Mouse (Mus musculus): ENCODE measurements around the gene Epha8. TPM values are rescaled to one million over a fixed set of nuclear protein-coding genes. Genes with fewer than 3 reads are reported as not detected.

The Epha8 gene
- polyA plus RNA-seq, 1 experiment = 0.15 TPM

- Histone ChIP-seq H3K36me3 (ENCODE audit: control insufficient read depth, insufficient read depth, low read length) (no peaks in the 10 kb centered on the region), H3K4me3 (ENCODE audit: low read depth, low read length) (no peak overlapping the region), H3K27ac (ENCODE audit: insufficient read depth, low read depth, low read length) (no peak overlapping the region), H3K4me1 (ENCODE audit: control insufficient read depth, insufficient read depth, insufficient read length, low read length) (no peaks in the 10 kb centered on the region), H3K27me3 (ENCODE audit: control insufficient read depth, insufficient read depth, low read length) (0 out of 2 replicates have a peak, but pooled peaks cover 5% of the 10 kb centered on the region)
- TF ChIP-seq CTCF (IDR thresholded peaks at IDR 0.05; ENCODE audit: extremely low read depth, insufficient read length, insufficient replicate concordance, low read depth, low read length) (no peak), POLR2A (IDR thresholded peaks at IDR 0.05; ENCODE audit: low read depth, low read length) (no peak)
- WGBS = 45% methylated on average over 9 of the region's 9 CpGs
These were observed 10.9 kb upstream of the Epha8 start for GRCm38 (mm10) chr4:136967511-136967910.

GRCm38 (mm10) chr4:136966493-136967390 is 10.1 kb upstream of the Epha8 start:
- Histone ChIP-seq H3K4me1 (ENCODE audit: control insufficient read depth, insufficient read depth, insufficient read length, low read length) (no peaks in the 10 kb centered on the region), H3K36me3 (ENCODE audit: control insufficient read depth, insufficient read depth, low read length) (no peaks in the 10 kb centered on the region), H3K27me3 (ENCODE audit: control insufficient read depth, insufficient read depth, low read length) (0 out of 2 replicates have a peak, but pooled peaks cover 5% of the 10 kb centered on the region), H3K27ac (ENCODE audit: insufficient read depth, low read depth, low read length) (no peak overlapping the region), H3K4me3 (ENCODE audit: low read depth, low read length) (no peak overlapping the region)
- 49% methylated on average over 16 of the region's 16 CpGs for WGBS
- TF ChIP-seq CTCF (IDR thresholded peaks at IDR 0.05; ENCODE audit: extremely low read depth, insufficient read length, insufficient replicate concordance, low read depth, low read length) = no peak

DNA sequence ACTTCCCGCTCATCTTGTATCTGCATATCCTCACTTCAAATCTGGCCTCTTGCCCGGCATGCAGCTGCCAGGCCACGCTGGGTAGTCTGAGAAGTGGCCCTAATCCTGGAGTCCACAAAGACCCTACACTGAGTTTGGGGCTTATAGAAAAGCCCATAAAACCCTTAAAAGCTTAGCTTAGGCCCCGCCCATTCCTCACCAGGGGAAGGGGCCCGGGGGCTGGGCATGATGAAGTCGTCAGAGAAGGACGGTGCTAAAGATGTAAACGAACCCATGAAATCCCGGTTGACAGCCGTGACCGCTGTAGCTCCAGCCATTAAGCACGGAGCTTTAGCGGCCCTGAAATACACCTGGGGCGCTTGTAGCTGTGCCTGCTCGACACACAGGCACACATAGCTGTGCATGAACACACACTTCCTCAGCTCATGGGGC is 8.4 kb upstream of the Epha8 start:
- Histone ChIP-seq H3K4me1 (ENCODE audit: control insufficient read depth, insufficient read depth, insufficient read length, low read length) (no peaks in the 10 kb centered on the region), H3K36me3 (ENCODE audit: control insufficient read depth, insufficient read depth, low read length) (no peaks in the 10 kb centered on the region), H3K27me3 (ENCODE audit: control insufficient read depth, insufficient read depth, low read length) (0 out of 2 replicates have a peak, but pooled peaks cover 8% of the 10 kb centered on the region), H3K4me3 (ENCODE audit: low read depth, low read length) (no peak overlapping the region), H3K27ac (ENCODE audit: insufficient read depth, low read depth, low read length) (no peak overlapping the region)
- 32% methylated on average over 15 of the region's 15 CpGs for WGBS
- TF ChIP-seq CTCF (IDR thresholded peaks at IDR 0.05; ENCODE audit: extremely low read depth, insufficient read length, insufficient replicate concordance, low read depth, low read length) = no peak
- TF ChIP-seq POLR2A (IDR thresholded peaks at IDR 0.05; ENCODE audit: low read depth, low read length) = no peak

- H3K36me3 ChIP-seq (ENCODE audit: control insufficient read depth, insufficient read depth, low read length) = no peaks in the 10 kb centered on the region
- TF ChIP-seq POLR2A (IDR thresholded peaks at IDR 0.05; ENCODE audit: low read depth, low read length) = no peak
- TF ChIP-seq CTCF (IDR thresholded peaks at IDR 0.05; ENCODE audit: extremely low read depth, insufficient read length, insufficient replicate concordance, low read depth, low read length) = no peak
- no peaks in the 10 kb centered on the region for H3K4me1 ChIP-seq (ENCODE audit: control insufficient read depth, insufficient read depth, insufficient read length, low read length)
- peaks cover 11% of the 10 kb centered on the region for H3K27me3 ChIP-seq (ENCODE audit: control insufficient read depth, insufficient read depth, low read length)
- no peak overlapping the region for H3K4me3 ChIP-seq (ENCODE audit: low read depth, low read length)
- no peak overlapping the region for H3K27ac ChIP-seq (ENCODE audit: insufficient read depth, low read depth, low read length)
- 64% methylated on average over 4 of the region's 4 CpGs for WGBS
These were observed 5.8 kb upstream of the Epha8 start for GRCm38 (mm10) chr4:136962447-136962846.

- 14% methylated on average over 4 of the region's 4 CpGs for WGBS
- no peaks in the 10 kb centered on the region for H3K4me1 ChIP-seq (ENCODE audit: control insufficient read depth, insufficient read depth, insufficient read length, low read length)
- H3K27me3 ChIP-seq (ENCODE audit: control insufficient read depth, insufficient read depth, low read length) = peaks cover 13% of the 10 kb centered on the region
- no peak overlapping the region for H3K4me3 ChIP-seq (ENCODE audit: low read depth, low read length)
- TF ChIP-seq POLR2A (IDR thresholded peaks at IDR 0.05; ENCODE audit: low read depth, low read length) = no peak
- no peak overlapping the region for H3K27ac ChIP-seq (ENCODE audit: insufficient read depth, low read depth, low read length)
- no peaks in the 10 kb centered on the region for H3K36me3 ChIP-seq (ENCODE audit: control insufficient read depth, insufficient read depth, low read length)
These were observed 5.1 kb upstream of the Epha8 start for GRCm38 (mm10) chr4:136961642-136962285.

DNA sequence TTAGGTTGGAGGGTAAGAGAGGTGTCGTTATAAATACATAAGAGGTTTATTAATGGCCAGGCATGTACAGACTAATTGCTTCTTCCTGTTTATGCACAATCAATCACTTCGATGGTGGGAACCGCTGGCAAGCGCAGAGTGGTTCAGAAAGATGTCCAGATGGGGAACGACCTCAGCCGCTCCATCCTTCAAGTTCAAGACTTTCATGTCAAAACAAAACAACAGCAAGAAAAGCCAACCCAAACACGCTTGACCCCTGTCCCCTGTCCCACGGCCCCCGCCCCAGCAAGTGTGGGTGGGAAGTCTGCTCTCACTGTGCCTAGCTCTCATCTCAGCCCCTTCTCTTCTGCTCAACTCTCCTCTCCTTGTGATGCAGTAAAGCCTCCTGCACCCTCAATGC is 4.0 kb upstream of the Epha8 start:
- TF ChIP-seq POLR2A (IDR thresholded peaks at IDR 0.05; ENCODE audit: low read depth, low read length) (no peak), CTCF (IDR thresholded peaks at IDR 0.05; ENCODE audit: extremely low read depth, insufficient read length, insufficient replicate concordance, low read depth, low read length) (no peak)

DNA sequence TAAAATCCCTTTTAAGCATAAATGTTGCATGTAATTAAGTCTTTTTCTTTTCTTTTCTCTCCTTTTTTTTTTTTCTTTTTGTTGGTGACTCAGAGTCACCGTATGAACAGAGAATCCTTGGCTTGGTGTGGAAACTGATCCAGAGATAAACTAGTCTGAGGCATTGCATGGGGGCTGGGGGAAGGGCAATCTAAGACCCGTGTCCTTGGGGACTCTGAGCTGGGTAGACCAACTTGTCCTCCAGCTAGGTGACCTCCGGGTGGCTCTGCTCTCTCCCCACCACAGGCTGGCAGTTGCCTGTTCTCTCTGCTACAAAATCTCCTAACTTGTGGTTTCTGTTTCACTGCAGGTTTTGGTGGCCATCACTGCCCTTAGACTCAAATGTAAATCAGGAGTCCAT is 3.5 kb upstream of the Epha8 start:
- Histone ChIP-seq H3K36me3 (ENCODE audit: control insufficient read depth, insufficient read depth, low read length) (no peaks in the 10 kb centered on the region), H3K4me3 (ENCODE audit: low read depth, low read length) (no peak overlapping the region), H3K4me1 (ENCODE audit: control insufficient read depth, insufficient read depth, insufficient read length, low read length) (no peaks in the 10 kb centered on the region), H3K27ac (ENCODE audit: insufficient read depth, low read depth, low read length) (no peak overlapping the region), H3K27me3 (ENCODE audit: control insufficient read depth, insufficient read depth, low read length) (peaks cover 30% of the 10 kb centered on the region)
- WGBS = 21% methylated on average over 3 of the region's 3 CpGs
- TF ChIP-seq CTCF (IDR thresholded peaks at IDR 0.05; ENCODE audit: extremely low read depth, insufficient read length, insufficient replicate concordance, low read depth, low read length) (no peak), POLR2A (IDR thresholded peaks at IDR 0.05; ENCODE audit: low read depth, low read length) (no peak)

More for the DNA sequence above, 4.0 kb upstream of the Epha8 start:
- no peaks in the 10 kb centered on the region for H3K4me1 ChIP-seq (ENCODE audit: control insufficient read depth, insufficient read depth, insufficient read length, low read length)
- H3K36me3 ChIP-seq (ENCODE audit: control insufficient read depth, insufficient read depth, low read length) = no peaks in the 10 kb centered on the region
- no peak overlapping the region for H3K27ac ChIP-seq (ENCODE audit: insufficient read depth, low read depth, low read length)
- WGBS = 67% methylated on average over 9 of the region's 9 CpGs
- H3K27me3 ChIP-seq (ENCODE audit: control insufficient read depth, insufficient read depth, low read length) = peaks cover 24% of the 10 kb centered on the region
- H3K4me3 ChIP-seq (ENCODE audit: low read depth, low read length) = no peak overlapping the region

Measured in small intestine, adult 2 months (tissue).